Mouse (Mus musculus) MEL-GATA-1-ER (cell line): ENCODE measurements at regions not wholly inside any gene's neighbourhood (a gene's known extent, or its start where the extent isn't known, plus 50 kb on each side); places are given as distances from the start of the nearest gene placed in this dataset.

ENCODE experiments used
- DNase-seq: peaks from one replicate; pipeline ENCODE4 v3.0.0-alpha.2; 2012; ENCODE audit warnings: low read depth; ENCODE audit errors: extremely low read depth

GRCm38 (mm10) chr1:111699030-111699732 lies 165.5 kb downstream of the Dsel start:
- no peak for DNase-seq

- no peak for DNase-seq
Measured at GRCm38 (mm10) chr1:111660950-111661349, 203.8 kb downstream of the Dsel start.

GRCm38 (mm10) chr1:111660099-111660670 lies 204.5 kb downstream of the Dsel start:
- DNase-seq, result peak; percentile 72

GRCm38 (mm10) chr1:111633860-111634460 lies 230.8 kb downstream of the Dsel start:
- peak; percentile 56 for DNase-seq
